9 mouse cellular contexts compared by ENCODE assay signal in the genomic region with DNA sequence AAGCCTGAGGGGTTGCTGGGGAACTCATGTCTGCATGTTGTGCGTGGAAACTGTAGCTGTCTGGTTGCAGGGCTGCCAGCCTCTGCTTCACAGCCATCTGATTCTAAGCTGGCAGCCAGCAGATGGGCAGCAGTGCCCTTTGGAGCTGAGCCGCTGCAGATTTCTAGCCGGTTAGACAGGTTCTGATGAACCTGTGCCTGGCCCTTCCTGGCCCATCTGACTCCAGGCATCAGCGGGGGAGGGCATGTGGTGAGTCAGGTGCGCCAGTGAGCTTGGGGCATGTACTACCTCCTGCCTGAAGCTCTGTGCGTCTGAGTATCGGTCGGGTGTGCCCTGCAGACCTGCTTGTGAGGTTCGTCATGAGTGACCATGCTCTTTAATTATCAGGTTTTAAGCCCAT. TPM values are rescaled to one million over a fixed set of nuclear protein-coding genes. Genes with fewer than 3 reads are reported as not detected.
DNase-seq lines count a peak whose midpoint lies in the region; ATAC-seq and TF ChIP-seq lines count a peak whose summit lies in the region.
"Had no signal": no experiment of that assay in that cellular context is flagged by ENCODE, and none has a peak within 500 bp of the region (broad histone marks: within the 10 kb centered on the region; RNA-seq: fewer than 3 reads in every experiment).

No protein-coding gene starts in this region.

- no peak for TF ChIP-seq POLR2A in bone marrow, adult 2 months (IDR thresholded peaks at IDR 0.05; ENCODE audit: borderline replicate concordance, control insufficient read depth, low read depth, low read length)

- H3K36me3 ChIP-seq in heart, embryonic 10.5 days: peaks cover 17% of the 10 kb centered on the region; the same call in 1 of the 2 replicates
- no peaks in the 10 kb centered on the region for H3K36me3 ChIP-seq in hindbrain, embryonic 11.5 days (ENCODE audit: control insufficient read depth, insufficient read depth, low read length)

- ATAC-seq in erythroblast, adult 5-6 weeks (replicated peaks; ENCODE audit: low FRiP score, poor library complexity, severe bottlenecking): peak; percentile 26
- ATAC-seq in hindbrain, embryonic 11.5 days (ENCODE audit: low FRiP score): no peak

- DNase-seq in heart, embryonic 10.5 days (ENCODE audit: low spot score): no peak
- DNase-seq in heart, postnatal 36 days: no peak
- peak; percentile 41 to 70 for DNase-seq in kidney, postnatal 4 days
- peak; percentile 48 to 80 for DNase-seq in lung, postnatal 4 days
- no peak for DNase-seq in natural killer cell, adult 2 months (ENCODE audit: low spot score in 2 of 2)
- no peak for DNase-seq in hindbrain, embryonic 11.5 days (ENCODE audit: low spot score)

- TF ChIP-seq CTCF in bone marrow, adult 2 months (IDR thresholded peaks at IDR 0.05; ENCODE audit: control insufficient read depth, insufficient read depth, low read length): no peak

- peak overlapping the region; percentile 10; the same call in 1 of the 2 replicates for H3K27ac ChIP-seq in heart, embryonic 10.5 days
- peak overlapping the region; percentile 85 for H3K27ac ChIP-seq in bone marrow, adult 2 months (ENCODE audit: control insufficient read depth, insufficient read depth, low read depth, low read length, poor library complexity)
- no peak overlapping the region for H3K27ac ChIP-seq in hindbrain, embryonic 11.5 days (ENCODE audit: low read depth, low read length)

- 84% methylated on average over 9 of the region's 9 CpGs for WGBS in heart, embryonic 10.5 days
- WGBS in bone marrow, adult 2 months: 91% methylated on average over 9 of the region's 9 CpGs
- WGBS in hindbrain, embryonic 11.5 days: 85% methylated on average over 9 of the region's 9 CpGs

- H3K4me1 ChIP-seq in heart, embryonic 10.5 days: peaks cover 21% of the 10 kb centered on the region
- peaks cover 11% of the 10 kb centered on the region for H3K4me1 ChIP-seq in bone marrow, adult 2 months (ENCODE audit: control insufficient read depth, insufficient read depth, low read length)
- no peaks in the 10 kb centered on the region for H3K4me1 ChIP-seq in hindbrain, embryonic 11.5 days (replicated peaks; ENCODE audit: control insufficient read depth, insufficient read depth, low read length)

- no peaks in the 10 kb centered on the region for H3K9me3 ChIP-seq in heart, embryonic 10.5 days
- H3K9me3 ChIP-seq in hindbrain, embryonic 11.5 days (ENCODE audit: control insufficient read depth, low read length): no peaks in the 10 kb centered on the region

- no peak overlapping the region for H3K4me3 ChIP-seq in heart, embryonic 10.5 days
- H3K4me3 ChIP-seq in bone marrow, adult 2 months (replicated peaks; ENCODE audit: control insufficient read depth, low read depth, low read length): no peak overlapping the region
- no peak overlapping the region for H3K4me3 ChIP-seq in hindbrain, embryonic 11.5 days (ENCODE audit: low read depth, low read length)

- intact Hi-C loops in heart, postnatal 36 days (cut with DNase I): no loop called here

- H3K9ac ChIP-seq in hindbrain, embryonic 11.5 days (ENCODE audit: low read depth, low read length): no peak overlapping the region

- H3K27me3 ChIP-seq in heart, embryonic 10.5 days (ENCODE audit: insufficient read depth, poor library complexity, severe bottlenecking): no peaks in the 10 kb centered on the region
- no peaks in the 10 kb centered on the region for H3K27me3 ChIP-seq in hindbrain, embryonic 11.5 days (ENCODE audit: control insufficient read depth, insufficient read depth, low read length)

- H3K4me2 ChIP-seq in hindbrain, embryonic 11.5 days (replicated peaks; ENCODE audit: low read depth, low read length): no peak overlapping the region

RNA-seq across cellular contexts. Expression of a gene that starts 24.8 kb away (rescaled TPM):
- 0.28 and 0.31 TPM in 2 replicates for polyA plus RNA-seq in heart, embryonic 10.5 days (2016; fragmentation: Nextera tagmentation; extraction: Ambion mirVana)
- total RNA-seq in heart, postnatal 36 days (2021): not detected
- polyA plus RNA-seq in bone marrow, adult 2 months (2011; ENCODE audit: insufficient read depth, insufficient read length, low replicate concordance, missing spikeins): not detected in 2 replicates
- not detected in 2 replicates for total RNA-seq in erythroblast, adult 5-6 weeks (2015; ENCODE audit: low replicate concordance)
- total RNA-seq in erythroblast, adult 5-6 weeks (2017; ENCODE audit: low replicate concordance): 0.17 and 1.3 TPM in 2 replicates
- 0.46 and 0.79 TPM in 2 replicates for polyA plus RNA-seq in hindbrain, embryonic 11.5 days (2014; fragmentation: Nextera tagmentation; extraction: Ambion mirVana)
- polyA plus RNA-seq: heart, embryonic 14.5 days had no signal

Comparison
In these comparisons a context has a peak if more than half of its experiments do, and no peak if none do; other contexts are left out.
1. DNase-seq: peak in kidney, postnatal 4 days (2 of 2) and lung, postnatal 4 days (2 of 2); none in heart, embryonic 10.5 days (single experiment), heart, postnatal 36 days (0 of 2), natural killer cell, adult 2 months (0 of 2) and hindbrain, embryonic 11.5 days (single experiment).